Mouse (Mus musculus): ENCODE results near the gene BC034090. TPM values are rescaled to one million over a fixed set of nuclear protein-coding genes. Genes with fewer than 3 reads are reported as not detected.
"Not testable (repeated sequence)": the region's sequence is repeated elsewhere in the genome, so short reads cannot be mapped to it uniquely, and the experiment has no call there.

The BC034090 gene
- total RNA-seq, 2 experiments from 2014 or later: 6.0 to 8.5 TPM

- intact Hi-C loops (cut with DNase I): no loop called here
- peak in 1 of 2 experiments; percentile 69 for DNase-seq (ENCODE audit: low spot score in 2 of 2)
These were observed 39.6 kb downstream of the BC034090 start for GRCm38 (mm10) chr1:155204560-155205162.

- intact Hi-C loops (cut with DNase I): no loop called here
- DNase-seq (ENCODE audit: low spot score in 2 of 2): no peak
These were observed 40.3 kb downstream of the BC034090 start for GRCm38 (mm10) chr1:155203954-155204353.

GRCm38 (mm10) chr1:155203101-155203500 is 41.1 kb downstream of the BC034090 start:
- intact Hi-C loops (cut with DNase I): no loop called here

GRCm38 (mm10) chr1:155202472-155202871 is 41.8 kb downstream of the BC034090 start:
- no peak for DNase-seq (ENCODE audit: low spot score in 2 of 2)
- intact Hi-C loops (cut with DNase I): no loop called here

More at GRCm38 (mm10) chr1:155203101-155203500, 41.1 kb downstream of the BC034090 start:
- no peak for DNase-seq (ENCODE audit: low spot score in 2 of 2)

GRCm38 (mm10) chr1:155201914-155202313 is 42.3 kb downstream of the BC034090 start:
- intact Hi-C loops (cut with DNase I): no loop called here
- no peak for DNase-seq (ENCODE audit: low spot score in 2 of 2)

- DNase-seq (ENCODE audit: low spot score in 2 of 2): no peak
- intact Hi-C loops (cut with DNase I): no loop called here
These were observed 42.8 kb downstream of the BC034090 start for GRCm38 (mm10) chr1:155201373-155201879.

GRCm38 (mm10) chr1:155200967-155201366 is 43.3 kb downstream of the BC034090 start:
- DNase-seq (ENCODE audit: low spot score in 2 of 2): no peak
- intact Hi-C loops (cut with DNase I): no loop called here

GRCm38 (mm10) chr1:155199522-155199921 is 44.7 kb downstream of the BC034090 start:
- DNase-seq (ENCODE audit: low spot score in 2 of 2): no peak
- intact Hi-C loops (cut with DNase I): no loop called here

GRCm38 (mm10) chr1:155196691-155197090 is 47.6 kb downstream of the BC034090 start:
- no peak for DNase-seq (ENCODE audit: low spot score in 2 of 2)
- intact Hi-C loops (cut with DNase I): no loop called here

- DNase-seq (ENCODE audit: low spot score in 2 of 2): no peak
- intact Hi-C loops (cut with DNase I): no loop called here
These were observed 51.4 kb downstream of the BC034090 start for GRCm38 (mm10) chr1:155192805-155193368.

- DNase-seq (ENCODE audit: low spot score in 2 of 2): no peak
- intact Hi-C loops (cut with DNase I): no loop called here
These were observed 52.6 kb downstream of the BC034090 start for GRCm38 (mm10) chr1:155191671-155192070.

GRCm38 (mm10) chr1:155191219-155191618 is 53.0 kb downstream of the BC034090 start:
- intact Hi-C loops (cut with DNase I): no loop called here
- no peak for DNase-seq (ENCODE audit: low spot score in 2 of 2)

- DNase-seq (ENCODE audit: low spot score in 2 of 2): no peak
These were observed 55.6 kb downstream of the BC034090 start for GRCm38 (mm10) chr1:155188656-155189055.

GRCm38 (mm10) chr1:155184191-155184590 is 60.1 kb downstream of the BC034090 start:
- intact Hi-C loops (cut with DNase I): no loop called here
- DNase-seq (ENCODE audit: low spot score in 2 of 2): no peak

More at GRCm38 (mm10) chr1:155188656-155189055, 55.6 kb downstream of the BC034090 start:
- intact Hi-C loops (cut with DNase I): no loop called here

GRCm38 (mm10) chr1:155178192-155178924 is 65.9 kb downstream of the BC034090 start:
- DNase-seq (ENCODE audit: low spot score in 2 of 2): no peak
- intact Hi-C loops (cut with DNase I): no loop called here

GRCm38 (mm10) chr1:155174424-155174823 is 69.8 kb downstream of the BC034090 start:
- no peak for DNase-seq (ENCODE audit: low spot score in 2 of 2)

GRCm38 (mm10) chr1:155173644-155174016 is 70.6 kb downstream of the BC034090 start:
- intact Hi-C loops (cut with DNase I); DNase-seq (ENCODE audit: low spot score in 2 of 2): not testable (repeated sequence)

More at GRCm38 (mm10) chr1:155174424-155174823, 69.8 kb downstream of the BC034090 start:
- intact Hi-C loops (cut with DNase I): no loop called here

- no peak for DNase-seq (ENCODE audit: low spot score in 2 of 2)
- intact Hi-C loops (cut with DNase I): no loop called here
These were observed 71.2 kb downstream of the BC034090 start for GRCm38 (mm10) chr1:155172895-155173643.

- DNase-seq (ENCODE audit: low spot score in 2 of 2): no peak
- intact Hi-C loops (cut with DNase I): no loop called here
These were observed 74.3 kb downstream of the BC034090 start for GRCm38 (mm10) chr1:155169935-155170334.

- intact Hi-C loops (cut with DNase I): no loop called here
- DNase-seq (ENCODE audit: low spot score in 2 of 2): no peak
These were observed 76.8 kb downstream of the BC034090 start for GRCm38 (mm10) chr1:155167453-155167852.
